Mouse (Mus musculus): ENCODE data around the gene Ciao2b. TPM values are rescaled to one million over a fixed set of nuclear protein-coding genes. Genes with fewer than 3 reads are reported as not detected.
A peak's percentile ranks its signal among the peaks of the same experiment; 100 is the strongest.

Gene Ciao2b
- polyA plus RNA-seq, 1 experiment = 35.7 TPM

DNA sequence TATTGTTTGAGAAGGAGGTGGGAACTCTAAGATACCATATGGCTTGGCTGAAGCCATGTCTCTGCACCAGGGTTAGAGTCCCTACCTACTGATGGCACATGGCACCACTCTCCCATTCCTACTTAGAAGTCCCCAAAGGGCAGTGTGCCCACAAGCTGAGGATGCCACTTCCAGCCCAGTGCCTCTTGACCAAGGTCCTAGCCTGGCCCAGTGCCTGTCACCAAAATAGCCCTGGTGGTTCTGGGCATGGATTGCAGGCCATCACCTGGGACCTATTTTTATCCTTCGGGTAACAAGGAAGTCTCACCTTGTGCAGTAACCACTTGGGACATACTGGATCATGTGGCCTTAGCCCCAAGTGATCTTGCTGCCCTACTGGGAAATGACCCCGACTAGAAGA lies 33.8 kb downstream of the Ciao2b start:
- no peaks in the 10 kb centered on the region for H3K27me3 ChIP-seq (ENCODE audit: control insufficient read depth, insufficient read depth, low read length)
- WGBS = 68% methylated on average over 2 of the region's 2 CpGs
- DNase-seq (ENCODE audit: low read depth in 1 of 2, low spot score in 2 of 2) = no peak
- H3K27ac ChIP-seq (ENCODE audit: insufficient read depth, low read length) = no peak overlapping the region
- TF ChIP-seq CTCF (IDR thresholded peaks at IDR 0.05; ENCODE audit: extremely low read depth, insufficient read depth, insufficient read length, insufficient replicate concordance) = no peak
- TF ChIP-seq POLR2A (IDR thresholded peaks at IDR 0.05; ENCODE audit: low read depth, low read length) = no peak
- H3K36me3 ChIP-seq (ENCODE audit: control insufficient read depth, insufficient read depth, low read length) = no peaks in the 10 kb centered on the region
- H3K4me3 ChIP-seq (ENCODE audit: extremely low read depth, insufficient read depth, insufficient read length) = no peak overlapping the region
- no peaks in the 10 kb centered on the region for H3K4me1 ChIP-seq (ENCODE audit: control insufficient read depth, insufficient read depth, insufficient read length)

DNA sequence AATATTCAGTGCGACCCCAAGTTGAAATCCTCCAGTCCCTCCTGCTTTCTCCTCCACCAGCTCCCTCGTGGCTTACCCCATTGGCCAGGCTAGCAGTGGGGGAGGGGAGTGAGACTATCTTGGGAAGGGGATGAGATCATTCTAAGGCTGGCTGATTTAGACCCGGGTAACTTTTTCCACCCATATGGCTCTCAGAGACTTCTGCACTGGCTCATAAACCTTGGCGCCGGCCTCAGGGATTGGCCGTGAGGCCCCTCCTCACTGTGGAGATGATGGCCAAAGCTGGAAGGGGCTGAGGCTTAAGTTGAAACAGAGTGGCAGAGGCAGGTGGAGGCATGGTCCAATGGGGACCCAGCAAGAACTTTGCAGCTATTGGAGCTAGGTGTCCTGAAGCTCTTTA lies 35.4 kb downstream of the Ciao2b start:
- Histone ChIP-seq H3K4me1 (ENCODE audit: control insufficient read depth, insufficient read depth, insufficient read length) (no peaks in the 10 kb centered on the region), H3K36me3 (ENCODE audit: control insufficient read depth, insufficient read depth, low read length) (no peaks in the 10 kb centered on the region), H3K4me3 (ENCODE audit: extremely low read depth, insufficient read depth, insufficient read length) (no peak overlapping the region), H3K27ac (ENCODE audit: insufficient read depth, low read length) (no peak overlapping the region), H3K27me3 (ENCODE audit: control insufficient read depth, insufficient read depth, low read length) (no peaks in the 10 kb centered on the region)
- no peak for TF ChIP-seq CTCF (IDR thresholded peaks at IDR 0.05; ENCODE audit: extremely low read depth, insufficient read depth, insufficient read length, insufficient replicate concordance)
- TF ChIP-seq POLR2A (IDR thresholded peaks at IDR 0.05; ENCODE audit: low read depth, low read length) = no peak
- WGBS = 53% methylated on average over 6 of the region's 6 CpGs
- no peak for DNase-seq (ENCODE audit: low read depth in 1 of 2, low spot score in 2 of 2)

DNA sequence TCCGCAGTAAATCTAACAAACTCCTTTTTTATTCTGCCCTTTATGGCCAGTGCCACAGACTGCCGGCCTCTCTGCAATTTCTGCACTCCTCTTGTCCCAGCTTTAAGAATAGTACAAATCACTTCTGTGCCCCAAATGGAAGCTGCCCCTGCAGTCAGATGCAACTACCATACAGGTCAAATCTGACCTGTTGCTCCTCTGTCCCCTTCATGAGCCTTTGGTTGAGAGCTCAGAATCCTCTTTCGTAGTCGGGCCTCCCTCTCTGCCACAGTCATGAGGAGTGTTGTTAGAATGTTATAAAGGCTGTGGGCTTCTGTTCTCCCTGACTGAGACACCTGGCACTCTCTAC lies 38.5 kb downstream of the Ciao2b start:
- WGBS = 82% methylated on average over 4 of the region's 4 CpGs
- H3K27ac ChIP-seq (ENCODE audit: insufficient read depth, low read length) = no peak overlapping the region
- H3K4me1 ChIP-seq (ENCODE audit: control insufficient read depth, insufficient read depth, insufficient read length) = no peaks in the 10 kb centered on the region
- no peaks in the 10 kb centered on the region for H3K36me3 ChIP-seq (ENCODE audit: control insufficient read depth, insufficient read depth, low read length)
- no peak overlapping the region for H3K4me3 ChIP-seq (ENCODE audit: extremely low read depth, insufficient read depth, insufficient read length)
- TF ChIP-seq POLR2A (IDR thresholded peaks at IDR 0.05; ENCODE audit: low read depth, low read length) = no peak
- no peak for TF ChIP-seq CTCF (IDR thresholded peaks at IDR 0.05; ENCODE audit: extremely low read depth, insufficient read depth, insufficient read length, insufficient replicate concordance)
- no peak for DNase-seq (ENCODE audit: low read depth in 1 of 2, low spot score in 2 of 2)
- no peaks in the 10 kb centered on the region for H3K27me3 ChIP-seq (ENCODE audit: control insufficient read depth, insufficient read depth, low read length)

DNA sequence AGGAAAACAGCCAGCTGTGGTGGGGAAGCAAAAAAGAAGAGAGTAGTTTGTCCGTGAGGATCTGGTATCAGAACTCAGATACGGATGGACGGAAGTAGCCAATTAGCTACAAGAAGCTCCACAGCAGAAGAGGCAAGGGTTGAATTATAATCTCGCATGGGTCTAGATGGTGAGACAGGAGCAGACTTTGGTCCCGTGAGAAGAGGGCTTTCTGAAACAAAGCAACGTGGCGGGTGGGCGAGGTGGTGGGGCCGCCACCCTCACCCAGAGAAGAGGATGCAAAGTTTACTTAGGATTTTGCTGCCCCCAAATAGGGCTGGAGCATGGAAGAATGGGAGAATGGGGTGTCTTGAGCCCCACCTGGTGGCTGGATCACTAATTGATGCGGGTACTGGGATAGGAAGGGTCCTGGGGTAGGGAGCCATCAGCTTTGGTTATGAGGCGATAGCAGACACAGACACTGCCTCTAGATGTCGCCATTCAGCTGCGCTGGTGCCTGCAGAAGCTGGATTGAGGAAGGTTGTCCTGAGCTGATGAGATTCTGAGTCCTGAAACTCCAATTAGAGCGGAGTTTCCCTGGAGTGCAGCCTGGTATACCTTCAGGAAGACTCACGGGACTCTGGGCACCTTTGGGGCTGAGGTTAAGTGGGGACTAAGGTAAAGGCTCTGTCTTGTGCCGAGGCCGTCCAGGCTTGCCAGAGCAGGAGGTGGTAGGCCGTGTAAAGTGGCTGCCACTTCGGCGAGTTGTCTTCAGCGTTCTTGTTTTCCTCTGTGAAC lies 39.1 kb downstream of the Ciao2b start:
- Histone ChIP-seq H3K4me1 (ENCODE audit: control insufficient read depth, insufficient read depth, insufficient read length) (no peaks in the 10 kb centered on the region), H3K27ac (ENCODE audit: insufficient read depth, low read length) (no peak overlapping the region), H3K27me3 (ENCODE audit: control insufficient read depth, insufficient read depth, low read length) (no peaks in the 10 kb centered on the region), H3K4me3 (ENCODE audit: extremely low read depth, insufficient read depth, insufficient read length) (no peak overlapping the region), H3K36me3 (ENCODE audit: control insufficient read depth, insufficient read depth, low read length) (no peaks in the 10 kb centered on the region)
- 32% methylated on average over 21 of the region's 21 CpGs for WGBS
- DNase-seq (ENCODE audit: low read depth in 1 of 2, low spot score in 2 of 2) = peak; percentile 49 to 75
- TF ChIP-seq POLR2A (IDR thresholded peaks at IDR 0.05; ENCODE audit: low read depth, low read length) (no peak), CTCF (IDR thresholded peaks at IDR 0.05; ENCODE audit: extremely low read depth, insufficient read depth, insufficient read length, insufficient replicate concordance) (peak; percentile 97)

DNA sequence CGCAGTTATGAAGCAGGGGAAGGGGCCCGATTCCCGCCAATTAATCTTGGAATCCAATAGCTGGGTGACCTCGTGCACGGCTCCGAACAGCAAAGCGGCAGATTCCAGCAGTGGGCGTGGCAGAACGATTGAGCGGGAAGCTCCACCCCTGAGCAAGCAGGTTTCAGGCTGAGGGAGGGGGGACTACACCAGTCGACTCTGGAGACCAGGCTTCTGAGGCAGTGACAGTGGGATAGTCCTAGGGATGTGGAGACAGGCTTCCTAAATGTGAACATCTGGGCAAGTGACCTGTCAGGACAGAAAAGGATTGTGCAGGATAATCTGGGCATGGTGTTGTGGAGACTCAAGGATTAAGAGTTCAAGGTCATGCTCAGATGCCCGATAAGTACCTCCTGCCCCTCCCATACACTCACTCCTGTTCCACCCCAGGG lies 39.8 kb downstream of the Ciao2b start:
- no peaks in the 10 kb centered on the region for H3K36me3 ChIP-seq (ENCODE audit: control insufficient read depth, insufficient read depth, low read length)
- H3K27ac ChIP-seq (ENCODE audit: insufficient read depth, low read length) = no peak overlapping the region
- no peaks in the 10 kb centered on the region for H3K4me1 ChIP-seq (ENCODE audit: control insufficient read depth, insufficient read depth, insufficient read length)
- TF ChIP-seq POLR2A (IDR thresholded peaks at IDR 0.05; ENCODE audit: low read depth, low read length) = no peak
- TF ChIP-seq CTCF (IDR thresholded peaks at IDR 0.05; ENCODE audit: extremely low read depth, insufficient read depth, insufficient read length, insufficient replicate concordance) = no peak
- DNase-seq (ENCODE audit: low read depth in 1 of 2, low spot score in 2 of 2) = no peak
- no peaks in the 10 kb centered on the region for H3K27me3 ChIP-seq (ENCODE audit: control insufficient read depth, insufficient read depth, low read length)
- 6% methylated on average over 12 of the region's 12 CpGs for WGBS
- no peak overlapping the region for H3K4me3 ChIP-seq (ENCODE audit: extremely low read depth, insufficient read depth, insufficient read length)

DNA sequence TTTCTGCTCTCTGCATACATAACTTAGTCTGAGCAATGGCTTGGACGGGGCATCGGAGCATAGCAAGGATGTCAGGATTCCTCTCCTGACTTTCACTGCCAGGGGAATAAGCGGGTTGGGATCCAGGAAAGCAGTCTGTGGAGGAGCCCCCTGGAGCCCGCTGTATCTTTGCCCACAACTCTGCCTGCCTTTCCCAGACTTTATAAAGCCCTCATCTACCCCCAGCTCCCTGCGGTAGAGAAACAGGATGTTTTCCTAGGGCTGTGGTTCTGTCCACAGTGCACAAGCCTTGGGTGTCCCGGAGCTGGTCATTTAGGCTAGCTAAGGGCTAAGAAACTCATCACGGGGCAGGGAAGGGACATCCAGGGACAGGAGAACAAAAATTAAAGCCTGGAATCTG lies 40.4 kb downstream of the Ciao2b start:
- H3K27ac ChIP-seq (ENCODE audit: insufficient read depth, low read length) = no peak overlapping the region
- no peak overlapping the region for H3K4me3 ChIP-seq (ENCODE audit: extremely low read depth, insufficient read depth, insufficient read length)
- no peak for DNase-seq (ENCODE audit: low read depth in 1 of 2, low spot score in 2 of 2)
- WGBS = 56% methylated on average over 7 of the region's 7 CpGs
- no peak for TF ChIP-seq CTCF (IDR thresholded peaks at IDR 0.05; ENCODE audit: extremely low read depth, insufficient read depth, insufficient read length, insufficient replicate concordance)
- TF ChIP-seq POLR2A (IDR thresholded peaks at IDR 0.05; ENCODE audit: low read depth, low read length) = no peak
- H3K27me3 ChIP-seq (ENCODE audit: control insufficient read depth, insufficient read depth, low read length) = no peaks in the 10 kb centered on the region
- no peaks in the 10 kb centered on the region for H3K4me1 ChIP-seq (ENCODE audit: control insufficient read depth, insufficient read depth, insufficient read length)
- H3K36me3 ChIP-seq (ENCODE audit: control insufficient read depth, insufficient read depth, low read length) = no peaks in the 10 kb centered on the region

DNA sequence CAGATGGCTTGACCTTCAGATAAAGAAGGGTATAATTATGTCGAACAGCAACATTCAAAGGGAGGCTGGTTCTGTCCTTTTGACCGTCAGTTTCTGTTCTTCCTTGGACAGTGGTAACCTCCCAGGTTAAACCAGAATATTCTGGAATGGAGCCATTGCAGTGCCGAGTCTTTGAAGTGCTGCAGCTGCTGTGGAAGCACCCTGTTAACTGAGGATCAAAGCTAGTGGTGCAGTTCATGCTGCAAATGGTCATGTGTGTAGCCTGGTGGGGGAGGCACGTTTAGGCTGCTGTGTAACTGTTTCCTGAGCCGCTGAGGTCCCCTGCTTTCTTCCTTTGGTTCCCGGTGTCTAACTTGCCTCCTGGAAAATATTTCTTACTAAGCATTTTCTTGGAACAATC lies 43.3 kb downstream of the Ciao2b start:
- no peak for DNase-seq (ENCODE audit: low read depth in 1 of 2, low spot score in 2 of 2)
- 74% methylated on average over 6 of the region's 6 CpGs for WGBS

More for the DNA sequence above, 43.3 kb downstream of the Ciao2b start:
- no peak overlapping the region for H3K27ac ChIP-seq (ENCODE audit: insufficient read depth, low read length)
- H3K4me1 ChIP-seq (ENCODE audit: control insufficient read depth, insufficient read depth, insufficient read length) = no peaks in the 10 kb centered on the region
- TF ChIP-seq CTCF (IDR thresholded peaks at IDR 0.05; ENCODE audit: extremely low read depth, insufficient read depth, insufficient read length, insufficient replicate concordance) (no peak), POLR2A (IDR thresholded peaks at IDR 0.05; ENCODE audit: low read depth, low read length) (no peak)
- H3K27me3 ChIP-seq (ENCODE audit: control insufficient read depth, insufficient read depth, low read length) = no peaks in the 10 kb centered on the region
- peaks cover 8% of the 10 kb centered on the region for H3K36me3 ChIP-seq (ENCODE audit: control insufficient read depth, insufficient read depth, low read length)
- H3K4me3 ChIP-seq (ENCODE audit: extremely low read depth, insufficient read depth, insufficient read length) = no peak overlapping the region
